Mouse (Mus musculus): Measurements from ENCODE around the gene Gm8947.
A peak's percentile ranks its signal among the peaks of the same experiment; 100 is the strongest.
"Not testable (repeated sequence)": the region's sequence is repeated elsewhere in the genome, so short reads cannot be mapped to it uniquely, and the experiment has no call there.

Gm8947 gene

GRCm38 (mm10) chr1:151192075-151192474, at the start of gene Gm8947:
Gene Gm8947 (plus strand): TSS chr1:151192376.
- DNase-seq (ENCODE audit: low spot score in 2 of 2): not testable (repeated sequence)

- DNase-seq (ENCODE audit: low spot score in 2 of 2): no peak
These were observed 47.6 kb upstream of the Gm8947 start for GRCm38 (mm10) chr1:151144471-151145146.

- no peak for DNase-seq (ENCODE audit: low spot score in 2 of 2)
These were observed 44.4 kb upstream of the Gm8947 start for GRCm38 (mm10) chr1:151147801-151148200.

- no peak for DNase-seq (ENCODE audit: low spot score in 2 of 2)
These were observed 42.0 kb upstream of the Gm8947 start for GRCm38 (mm10) chr1:151150211-151150610.

GRCm38 (mm10) chr1:151151089-151151488, 41.1 kb upstream of the Gm8947 start:
- DNase-seq (ENCODE audit: low spot score in 2 of 2): no peak

GRCm38 (mm10) chr1:151153056-151153652, 39.0 kb upstream of the Gm8947 start:
- no peak for DNase-seq (ENCODE audit: low spot score in 2 of 2)

- DNase-seq (ENCODE audit: low spot score in 2 of 2): not testable (repeated sequence)
These were observed 38.0 kb upstream of the Gm8947 start for GRCm38 (mm10) chr1:151154131-151154530.

- DNase-seq (ENCODE audit: low spot score in 2 of 2): no peak
These were observed 36.0 kb upstream of the Gm8947 start for GRCm38 (mm10) chr1:151156129-151156528.

GRCm38 (mm10) chr1:151156777-151157632, 35.2 kb upstream of the Gm8947 start:
- no peak for DNase-seq (ENCODE audit: low spot score in 2 of 2)

- DNase-seq (ENCODE audit: low spot score in 2 of 2): no peak
These were observed 34.0 kb upstream of the Gm8947 start for GRCm38 (mm10) chr1:151157963-151158856.

- DNase-seq (ENCODE audit: low spot score in 2 of 2): no peak
These were observed 33.2 kb upstream of the Gm8947 start for GRCm38 (mm10) chr1:151158857-151159510.

GRCm38 (mm10) chr1:151166031-151166430, 26.1 kb upstream of the Gm8947 start:
- DNase-seq (ENCODE audit: low spot score in 2 of 2): no peak

- DNase-seq (ENCODE audit: low spot score in 2 of 2): no peak
These were observed 24.7 kb upstream of the Gm8947 start for GRCm38 (mm10) chr1:151167297-151168047.

GRCm38 (mm10) chr1:151168637-151169036, 23.5 kb upstream of the Gm8947 start:
- DNase-seq (ENCODE audit: low spot score in 2 of 2): no peak

- DNase-seq (ENCODE audit: low spot score in 2 of 2): no peak
These were observed 20.4 kb upstream of the Gm8947 start for GRCm38 (mm10) chr1:151171572-151172461.

- peak in 1 of 2 experiments; percentile 11 for DNase-seq (ENCODE audit: low spot score in 2 of 2)
These were observed 14.9 kb upstream of the Gm8947 start for GRCm38 (mm10) chr1:151177030-151177936.

- DNase-seq (ENCODE audit: low spot score in 2 of 2): no peak
These were observed 14.3 kb upstream of the Gm8947 start for GRCm38 (mm10) chr1:151177937-151178271.

GRCm38 (mm10) chr1:151178505-151179083, 13.6 kb upstream of the Gm8947 start:
- DNase-seq (ENCODE audit: low spot score in 2 of 2): no peak

All from thymus, postnatal 10 days (tissue).